Mouse (Mus musculus) layer of hippocampus, adult 9-11 months (tissue): ENCODE results near the gene Tex44.

Experiments
- DNase-seq: peaks from one replicate; pipeline ENCODE4 v3.0.0; 2022

Tex44 gene

GRCm38 (mm10) chr1:86424336-86424735 lies 1.8 kb upstream of the Tex44 start:
- DNase-seq = no peak

GRCm38 (mm10) chr1:86424835-86425547 lies 1.1 kb upstream of the Tex44 start:
- DNase-seq = no peak

GRCm38 (mm10) chr1:86430056-86430455 lies 3.9 kb downstream of the Tex44 start:
- DNase-seq = peak; percentile 73

GRCm38 (mm10) chr1:86432778-86433177 lies 6.6 kb downstream of the Tex44 start:
- DNase-seq = no peak

GRCm38 (mm10) chr1:86433359-86433758 lies 7.2 kb downstream of the Tex44 start:
- no peak for DNase-seq

GRCm38 (mm10) chr1:86434001-86434400 lies 7.9 kb downstream of the Tex44 start:
- DNase-seq = peak; percentile 85

GRCm38 (mm10) chr1:86434439-86435201 lies 8.5 kb downstream of the Tex44 start:
- DNase-seq = peak; percentile 99

GRCm38 (mm10) chr1:86435302-86435821 lies 9.2 kb downstream of the Tex44 start:
- peak; percentile 86 for DNase-seq

- DNase-seq = no peak
These were observed 11.3 kb downstream of the Tex44 start for GRCm38 (mm10) chr1:86437219-86438013.

GRCm38 (mm10) chr1:86438014-86438319 lies 11.8 kb downstream of the Tex44 start:
- DNase-seq = no peak

GRCm38 (mm10) chr1:86438501-86438900 lies 12.4 kb downstream of the Tex44 start:
- DNase-seq = peak; percentile 47

- no peak for DNase-seq
These were observed 13.5 kb downstream of the Tex44 start for GRCm38 (mm10) chr1:86439487-86440170.

GRCm38 (mm10) chr1:86440171-86440886 lies 14.2 kb downstream of the Tex44 start:
- peak; percentile 93 for DNase-seq

- DNase-seq = peak; percentile 73
These were observed 15.0 kb downstream of the Tex44 start for GRCm38 (mm10) chr1:86440887-86441723.

GRCm38 (mm10) chr1:86441724-86441979 lies 15.5 kb downstream of the Tex44 start:
- no peak for DNase-seq

- peak; percentile 91 for DNase-seq
These were observed 16.1 kb downstream of the Tex44 start for GRCm38 (mm10) chr1:86441980-86442831.

GRCm38 (mm10) chr1:86442832-86443231 lies 16.7 kb downstream of the Tex44 start:
- DNase-seq = peak; percentile 64

GRCm38 (mm10) chr1:86443386-86444172 lies 17.4 kb downstream of the Tex44 start:
- no peak for DNase-seq

- DNase-seq = no peak
These were observed 21.6 kb downstream of the Tex44 start for GRCm38 (mm10) chr1:86447596-86448171.
